Comparison of ENCODE assay signal across 8 mouse cellular contexts in the genomic region with DNA sequence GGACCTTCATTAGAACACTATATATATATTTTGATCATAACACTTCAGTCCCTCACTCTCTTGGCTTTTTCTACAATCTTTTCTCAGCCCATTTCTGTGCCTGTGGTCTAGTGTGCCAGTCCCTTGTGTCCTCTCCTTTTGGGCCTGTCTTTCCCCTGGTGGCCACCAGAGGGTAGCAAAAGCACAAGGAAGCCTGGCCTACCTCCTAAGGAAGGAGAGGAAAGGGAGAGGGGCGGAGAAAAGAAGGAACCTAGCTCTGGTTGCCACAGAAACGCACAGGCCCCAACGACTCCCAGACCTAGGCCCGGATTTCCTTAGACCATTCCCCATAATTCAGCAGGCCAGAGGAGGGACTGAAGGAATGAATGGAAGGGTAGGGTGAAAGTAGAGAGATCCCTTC. TPM values are rescaled to one million over a fixed set of nuclear protein-coding genes. Genes with fewer than 3 reads are reported as not detected.
A peak's percentile ranks its signal among the peaks of the same experiment; 100 is the strongest.
DNase-seq lines count a peak whose midpoint lies in the region; ATAC-seq and TF ChIP-seq lines count a peak whose summit lies in the region.

No protein-coding gene starts in this region.

- H3K4me3 ChIP-seq in G1E (ENCODE audit: low read depth, low read length), result no peak overlapping the region
- no peak overlapping the region for H3K4me3 ChIP-seq in forebrain, embryonic 16.5 days (replicated peaks; ENCODE audit: low read length)

- no peak overlapping the region for H3K27ac ChIP-seq in forebrain, embryonic 16.5 days (ENCODE audit: low read length)

- DNase-seq in G1E (ENCODE audit: low spot score), result peak; percentile 78
- DNase-seq in cerebellum, adult 11-12 months, result peak; percentile 78
- peak; percentile 64 for DNase-seq in heart, postnatal 25 days (ENCODE audit: low spot score)
- DNase-seq in large intestine, adult 2 months (ENCODE audit: low read depth, low spot score), result peak; percentile 77
- DNase-seq in lung, adult 18-20 months, result peak; percentile 86 to 90
- DNase-seq in testis, postnatal 10 days (ENCODE audit: low spot score), result peak; percentile 87

- intact Hi-C loops in heart, postnatal 25 days (cut with DNase I), result loop anchor here (1.0 kb wide), 1 partner anchor 37 kb away; no protein-coding TSS in a partner anchor

- H3K27me3 ChIP-seq in G1E (ENCODE audit: insufficient read depth, low read length), result peaks cover 76% of the 10 kb centered on the region
- peaks cover 19% of the 10 kb centered on the region for H3K27me3 ChIP-seq in forebrain, embryonic 16.5 days (replicated peaks; ENCODE audit: control insufficient read depth, insufficient read depth, low read length)

- no peaks in the 10 kb centered on the region for H3K36me3 ChIP-seq in G1E (replicated peaks)
- H3K36me3 ChIP-seq in forebrain, embryonic 16.5 days (ENCODE audit: control insufficient read depth, insufficient read depth), result no peaks in the 10 kb centered on the region; the same call in 1 of the 2 replicates

- no peak overlapping the region for H3K9ac ChIP-seq in forebrain, embryonic 16.5 days (replicated peaks; ENCODE audit: low read depth, low read length)

- peak overlapping the region; percentile 35; the same call in 1 of the 2 replicates for H3K4me2 ChIP-seq in forebrain, embryonic 16.5 days (ENCODE audit: low read length)

- peak; percentile 69 for TF ChIP-seq CTCF in G1E (IDR thresholded peaks at IDR 0.05; ENCODE audit: low read depth, low read length)

- no peak for ATAC-seq in G1E (ENCODE audit: extremely low read depth, insufficient number of reproducible peaks, low FRiP score, poor library complexity, severe bottlenecking)
- ATAC-seq in forebrain, embryonic 16.5 days, result peak; percentile 59
- peak; percentile 48; the same call in 1 of the 2 replicates for ATAC-seq in neutrophil, adult 5-6 weeks (ENCODE audit: extremely low read depth, insufficient number of reproducible peaks, low FRiP score, poor library complexity, severe bottlenecking)

- WGBS in forebrain, embryonic 16.5 days, result 0% methylated on average over 4 of the region's 4 CpGs
- 2% methylated on average over 4 of the region's 4 CpGs for WGBS in large intestine, adult 2 months

- H3K4me1 ChIP-seq in G1E (ENCODE audit: insufficient read depth, low read depth, low read length), result peaks cover 7% of the 10 kb centered on the region
- H3K4me1 ChIP-seq in forebrain, embryonic 16.5 days (replicated peaks; ENCODE audit: control insufficient read depth, insufficient read depth, low read length), result peaks cover 65% of the 10 kb centered on the region

- H3K9me3 ChIP-seq in G1E (replicated peaks), result peaks cover under 1% of the 10 kb centered on the region; the same call in 1 of the 2 replicates
- H3K9me3 ChIP-seq in forebrain, embryonic 16.5 days (ENCODE audit: control insufficient read depth, low read length), result no peaks in the 10 kb centered on the region

RNA-seq across cellular contexts. Expression of gene Efna3, which starts 5.9 kb away (rescaled TPM):
- not detected in 2 replicates for total RNA-seq in G1E (2014; fragmentation: Nextera tagmentation)
- total RNA-seq in G1E (2017), result 0.06 TPM in 1 of 2 replicates, not detected in the other
- polyA plus RNA-seq in G1E (2012), result not detected in 2 replicates
- 55.3 and 55.8 TPM in 2 replicates for polyA plus RNA-seq in forebrain, embryonic 16.5 days (2015; fragmentation: Nextera tagmentation; extraction: Ambion mirVana)
- total RNA-seq in heart, postnatal 25 days (2021), result under 1 TPM in 1 of 2 experiments, not detected in 1; 0.31 TPM
- polyA plus RNA-seq in large intestine, adult 2 months (2012; rRNA removed), result 6.0 and 7.4 TPM in 2 replicates
- total RNA-seq in neutrophil, adult 5-6 weeks (2017), result not detected in 2 replicates

RNA-seq across cellular contexts. Expression of gene Efna4, which starts 21.0 kb away (rescaled TPM):
- not detected in 2 replicates for total RNA-seq in G1E (2014; fragmentation: Nextera tagmentation)
- total RNA-seq in G1E (2017), result 0.12 TPM in 1 of 2 replicates, not detected in the other
- not detected in 2 replicates for polyA plus RNA-seq in G1E (2012)
- polyA plus RNA-seq in forebrain, embryonic 16.5 days (2015; fragmentation: Nextera tagmentation; extraction: Ambion mirVana), result 14.1 and 16.7 TPM in 2 replicates
- under 1 TPM; 0.31 to 0.47 TPM for total RNA-seq in heart, postnatal 25 days (2021)
- polyA plus RNA-seq in large intestine, adult 2 months (2012; rRNA removed), result 14.5 and 14.6 TPM in 2 replicates
- not detected in 2 replicates for total RNA-seq in neutrophil, adult 5-6 weeks (2017)

RNA-seq across cellular contexts. Expression of gene Adam15, which starts 33.0 kb away (rescaled TPM):
- total RNA-seq in G1E (2014; fragmentation: Nextera tagmentation) (not detected in 2 replicates), G1E (2017) (0.17 and 1.4 TPM in 2 replicates)
- polyA plus RNA-seq in G1E (2012), result 0.05 and 0.10 TPM in 2 replicates
- 40.4 and 55.2 TPM in 2 replicates for polyA plus RNA-seq in forebrain, embryonic 16.5 days (2015; fragmentation: Nextera tagmentation; extraction: Ambion mirVana)
- 10 to 100 TPM; 52.7 to 68.7 TPM for total RNA-seq in heart, postnatal 25 days (2021)
- polyA plus RNA-seq in large intestine, adult 2 months (2012; rRNA removed), result 59.4 and 68.5 TPM in 2 replicates
- total RNA-seq in neutrophil, adult 5-6 weeks (2017), result 28.9 and 55.5 TPM in 2 replicates

RNA-seq across cellular contexts. Expression of gene Efna1, which starts 35.9 kb away (rescaled TPM):
- total RNA-seq in G1E (2014; fragmentation: Nextera tagmentation) (not detected in 2 replicates), G1E (2017) (0.05 and 0.12 TPM in 2 replicates)
- not detected in 2 replicates for polyA plus RNA-seq in G1E (2012)
- polyA plus RNA-seq in forebrain, embryonic 16.5 days (2015; fragmentation: Nextera tagmentation; extraction: Ambion mirVana), result 8.3 and 9.5 TPM in 2 replicates
- 10 to 100 TPM; 29.4 to 33.5 TPM for total RNA-seq in heart, postnatal 25 days (2021)
- polyA plus RNA-seq in large intestine, adult 2 months (2012; rRNA removed), result 78.0 and 93.8 TPM in 2 replicates
- 1.3 TPM in 1 of 2 replicates, not detected in the other for total RNA-seq in neutrophil, adult 5-6 weeks (2017)

RNA-seq across cellular contexts. Expression of gene Dcst2, which starts 44.9 kb away (rescaled TPM):
- not detected in 2 replicates for total RNA-seq in G1E (2014; fragmentation: Nextera tagmentation)
- not detected in 2 replicates for total RNA-seq in G1E (2017)
- polyA plus RNA-seq in G1E (2012), result not detected in 2 replicates
- polyA plus RNA-seq in forebrain, embryonic 16.5 days (2015; fragmentation: Nextera tagmentation; extraction: Ambion mirVana), result 0.27 TPM in 1 of 2 replicates, not detected in the other
- not detected for total RNA-seq in heart, postnatal 25 days (2021)
- polyA plus RNA-seq in large intestine, adult 2 months (2012; rRNA removed), result 0.15 and 0.60 TPM in 2 replicates
- total RNA-seq in neutrophil, adult 5-6 weeks (2017), result not detected in 2 replicates

Comparison
In these comparisons a context has a peak if more than half of its experiments do, and no peak if none do; other contexts are left out.
1. RNA of gene Adam15, which starts 33.0 kb away (total RNA-seq): 52.7 to 68.7 TPM in heart, postnatal 25 days and 28.9 to 55.5 TPM in neutrophil, adult 5-6 weeks; 0.17 to 1.4 TPM in G1E; every median in the first group is over 10 times any median in the second.
2. Peak in every context shown above with its lines, with median percentiles within 50 percentile points of each other: DNase-seq.